Mouse (Mus musculus) small intestine, adult 2 months (tissue): ENCODE measurements around the gene Tmem150c.

ENCODE experiments used
- CTCF ChIP-seq: fragments of 200-500 bp; IDR thresholded peaks from 2 replicates; pipeline ENCODE4 v1.5.1; 2012; ENCODE audit warnings: low read depth, mild to moderate bottlenecking, control low read depth, inconsistent platforms, low read length, moderate library complexity, mixed read lengths; ENCODE audit not compliant: insufficient replicate concordance, insufficient read length; ENCODE audit errors: extremely low read depth
- POLR2A ChIP-seq: fragments of 200-500 bp; IDR thresholded peaks from 2 replicates; pipeline ENCODE4 v1.6.1; 2012; ENCODE audit warnings: low read depth, mild to moderate bottlenecking, control low read depth, inconsistent platforms, low read length, moderate library complexity

GRCm38 (mm10) chr5:100054807-100055547 lies 104.6 kb downstream of the Tmem150c start:
- no peak for TF ChIP-seq CTCF
- no peak for TF ChIP-seq POLR2A
